Comparison of ENCODE assay signal across 21 mouse cellular contexts in the genomic region with DNA sequence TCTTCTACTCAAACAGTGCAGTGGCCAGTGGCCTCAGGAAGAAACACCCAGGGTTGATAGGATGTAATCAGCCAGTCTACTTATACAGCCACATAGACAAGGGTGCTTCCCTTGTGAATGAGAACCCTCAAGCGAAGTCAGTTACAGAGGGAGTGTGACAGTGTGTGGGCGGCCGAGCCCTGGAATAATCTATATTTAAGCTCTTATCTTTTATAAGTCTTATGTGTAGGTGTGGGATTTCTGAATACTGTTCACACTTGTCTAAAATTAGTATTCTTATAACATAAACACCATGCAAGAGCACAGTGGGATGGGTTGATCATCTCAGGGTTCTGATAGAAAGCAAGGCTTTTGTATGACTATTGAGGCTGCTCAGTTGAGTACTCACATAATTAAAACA.
DNase-seq lines count a peak whose midpoint lies in the region; ATAC-seq lines count a peak whose summit lies in the region.
"Had no signal": no experiment of that assay in that cellular context is flagged by ENCODE, and none has a peak within 500 bp of the region (broad histone marks: within the 10 kb centered on the region; RNA-seq: fewer than 3 reads in every experiment).

No protein-coding gene starts in this region.

- H3K27me3 ChIP-seq in hindbrain, embryonic 10.5 days (ENCODE audit: insufficient read depth, poor library complexity, severe bottlenecking) = no peaks in the 10 kb centered on the region
- H3K27me3 ChIP-seq: forebrain, embryonic 13.5 days; hindbrain, embryonic 12.5 days; lung, embryonic 15.5 days had no signal

- H3K4me1 ChIP-seq in hindbrain, embryonic 10.5 days (replicated peaks) = peaks cover 9% of the 10 kb centered on the region; the same call in 1 of the 2 replicates

- no peaks in the 10 kb centered on the region for H3K36me3 ChIP-seq in hindbrain, embryonic 10.5 days
- H3K36me3 ChIP-seq: hindbrain, embryonic 12.5 days; lung, embryonic 15.5 days had no signal

- peak; percentile 73 for DNase-seq in brain, adult 2 months (ENCODE audit: low read depth, low spot score)
- DNase-seq in left cerebral cortex, adult 18-20 months (ENCODE audit: low spot score in 2 of 2) = peak; percentile 33 to 44
- DNase-seq in right cerebral cortex, adult 2 months (ENCODE audit: low spot score in 2 of 2) = peak; percentile 61 to 76
- no peak for DNase-seq in kidney, postnatal 4 days
- DNase-seq in hindbrain, embryonic 10.5 days (ENCODE audit: low spot score) = no peak
- DNase-seq in urinary bladder, adult 2 months (ENCODE audit: low spot score) = no peak
- DNase-seq in cerebellum, postnatal 25 days = no peak
- DNase-seq: adrenal gland, postnatal 10 days; cerebellum, adult 8-10 months; gastrocnemius, adult 2 months; heart, postnatal 14 days; kidney, adult 11 months; lung, postnatal 36 days; midbrain, embryonic 14.5 days; thymus, postnatal 14 days had no signal

- 96% methylated on average over 3 of the region's 3 CpGs for WGBS in hindbrain, embryonic 10.5 days

- H3K4me3 ChIP-seq in hindbrain, embryonic 10.5 days = no peak overlapping the region
- H3K4me3 ChIP-seq: forebrain, embryonic 13.5 days; gastrocnemius, adult 2 months; hindbrain, embryonic 12.5 days; lung, embryonic 15.5 days; megakaryocyte, embryonic 14.5 days had no signal

- ATAC-seq in frontal cortex, adult (ENCODE audit: low TSS enrichment) = peak; percentile 70
- ATAC-seq: forebrain, embryonic 13.5 days had no signal

- H3K9me3 ChIP-seq in hindbrain, embryonic 10.5 days = no peaks in the 10 kb centered on the region
- H3K9me3 ChIP-seq: forebrain, embryonic 13.5 days; hindbrain, embryonic 12.5 days; lung, embryonic 15.5 days; megakaryocyte, embryonic 14.5 days had no signal

- no peak overlapping the region for H3K27ac ChIP-seq in hindbrain, embryonic 10.5 days
- H3K27ac ChIP-seq: forebrain, embryonic 13.5 days; gastrocnemius, adult 2 months; hindbrain, embryonic 12.5 days; liver, embryonic 14.5 days; lung, embryonic 15.5 days had no signal

Comparison
In these comparisons a context has a peak if more than half of its experiments do, and no peak if none do; other contexts are left out.
1. DNase-seq: peak in brain, adult 2 months (single experiment), left cerebral cortex, adult 18-20 months (2 of 2) and right cerebral cortex, adult 2 months (2 of 2); none in kidney, postnatal 4 days (0 of 2), hindbrain, embryonic 10.5 days (single experiment), urinary bladder, adult 2 months (single experiment) and cerebellum, postnatal 25 days (0 of 2).